8 mouse cellular contexts compared by ENCODE assay signal in genomic region chr9:37543869-37544440, GRCm38 (mm10). TPM values are rescaled to one million over a fixed set of nuclear protein-coding genes. Genes with fewer than 3 reads are reported as not detected.
DNase-seq lines count a peak whose midpoint lies in the region; ATAC-seq lines count a peak whose summit lies in the region.

No protein-coding gene starts in this region.

- no peaks in the 10 kb centered on the region for H3K36me3 ChIP-seq in embryonic facial prominence, embryonic 10.5 days (replicated peaks)
- H3K36me3 ChIP-seq in intestine, embryonic 15.5 days = no peaks in the 10 kb centered on the region
- H3K36me3 ChIP-seq in macrophage (ENCODE audit: inconsistent target) = no peaks in the 10 kb centered on the region

- peak; percentile 17; the same call in 1 of the 2 replicates for ATAC-seq in intestine, embryonic 15.5 days

- H3K4me1 ChIP-seq in embryonic facial prominence, embryonic 10.5 days = peaks cover 27% of the 10 kb centered on the region
- H3K4me1 ChIP-seq in intestine, embryonic 15.5 days (replicated peaks) = peaks cover 13% of the 10 kb centered on the region; the same call in 1 of the 2 replicates

- peak overlapping the region; percentile 44 for H3K4me3 ChIP-seq in embryonic facial prominence, embryonic 10.5 days
- H3K4me3 ChIP-seq in intestine, embryonic 15.5 days (replicated peaks) = peak overlapping the region; percentile 38
- peak overlapping the region; percentile 37 for H3K4me3 ChIP-seq in macrophage (ENCODE audit: inconsistent target)

- intact Hi-C loops in heart, postnatal 14 days (cut with DNase I) = loop anchor here (1.0 to 2.0 kb wide), 3 partner anchors 13 to 114 kb away; no protein-coding TSS in a partner anchor

- peaks cover 90% of the 10 kb centered on the region for H3K27me3 ChIP-seq in embryonic facial prominence, embryonic 10.5 days (replicated peaks; ENCODE audit: low read depth, poor library complexity, severe bottlenecking)
- peaks cover 15% of the 10 kb centered on the region for H3K27me3 ChIP-seq in intestine, embryonic 15.5 days (replicated peaks)

- no peaks in the 10 kb centered on the region for H3K79me2 ChIP-seq in macrophage (ENCODE audit: inconsistent target)

- H3K9ac ChIP-seq in intestine, embryonic 15.5 days = no peak overlapping the region

- H3K27ac ChIP-seq in embryonic facial prominence, embryonic 10.5 days (replicated peaks) = no peak overlapping the region
- no peak overlapping the region for H3K27ac ChIP-seq in intestine, embryonic 15.5 days
- H3K27ac ChIP-seq in macrophage = no peak overlapping the region

- no peaks in the 10 kb centered on the region for H3K9me3 ChIP-seq in embryonic facial prominence, embryonic 10.5 days
- H3K9me3 ChIP-seq in intestine, embryonic 15.5 days = no peaks in the 10 kb centered on the region

- peak; percentile 72 for DNase-seq in heart, adult 11 months
- DNase-seq in heart, postnatal 14 days = no peak
- no peak for DNase-seq in embryonic facial prominence, embryonic 10.5 days (ENCODE audit: low spot score)
- DNase-seq in right cerebral cortex, postnatal 14 days = no peak
- DNase-seq in cerebellum, postnatal 4 days (ENCODE audit: low spot score in 2 of 2) = no peak
- no peak for DNase-seq in layer of hippocampus, adult 9-10 months (ENCODE audit: low spot score)

- H3K4me2 ChIP-seq in intestine, embryonic 15.5 days (replicated peaks) = peak overlapping the region; percentile 82

- WGBS in embryonic facial prominence, embryonic 10.5 days = 26% methylated on average over 12 of the region's 12 CpGs
- WGBS in intestine, embryonic 15.5 days = 30% methylated on average over 12 of the region's 12 CpGs
- 54% methylated on average over 12 of the region's 12 CpGs for WGBS in macrophage (ENCODE audit: missing documents)

RNA-seq across cellular contexts. Expression of gene Vsig2, which starts 4.9 kb away (rescaled TPM):
- total RNA-seq in heart, postnatal 14 days (2021) = 10 to 100 TPM in 1 of 2 experiments, 1 to 10 TPM in 1; 7.9 to 11.3 TPM
- 0.59 and 0.78 TPM in 2 replicates for polyA plus RNA-seq in embryonic facial prominence, embryonic 10.5 days (2016; fragmentation: Nextera tagmentation; extraction: Ambion mirVana)
- polyA plus RNA-seq in intestine, embryonic 15.5 days (2015; fragmentation: Nextera tagmentation; extraction: Ambion mirVana) = 2.6 and 3.0 TPM in 2 replicates
- total RNA-seq in macrophage (2018; cell fraction: chromatin; rRNA removed) = not detected
- total RNA-seq in macrophage (2018; cell fraction: cytosol; rRNA removed) = not detected
- 1 to 10 TPM in 2 of 26 experiments, not detected in 24; 1.5 to 2.5 TPM for total RNA-seq in macrophage (2018; cell fraction: nucleus; rRNA removed)
- polyA plus RNA-seq in macrophage (2018) = not detected in 3 replicates

RNA-seq across cellular contexts. Expression of gene Nrgn, which starts 8.7 kb away (rescaled TPM):
- total RNA-seq in heart, postnatal 14 days (2021) = 1 to 10 TPM; 2.4 to 3.9 TPM
- polyA plus RNA-seq in embryonic facial prominence, embryonic 10.5 days (2016; fragmentation: Nextera tagmentation; extraction: Ambion mirVana) = 0.48 and 1.0 TPM in 2 replicates
- 2.9 and 3.7 TPM in 2 replicates for polyA plus RNA-seq in intestine, embryonic 15.5 days (2015; fragmentation: Nextera tagmentation; extraction: Ambion mirVana)
- total RNA-seq in macrophage (2018; cell fraction: chromatin; rRNA removed) = under 1 TPM in 7 of 26 experiments, not detected in 19; 0.51 to 0.98 (median 0.80) TPM
- total RNA-seq in macrophage (2018; cell fraction: cytosol; rRNA removed) = 1 to 10 TPM in 1 of 26 experiments, under 1 TPM in 23, not detected in 2; 0.11 to 1.4 (median 0.43) TPM
- total RNA-seq in macrophage (2018; cell fraction: nucleus; rRNA removed) = 1 to 10 TPM in 3 of 26 experiments, under 1 TPM in 10, not detected in 13; 0.36 to 1.1 (median 0.75) TPM
- polyA plus RNA-seq in macrophage (2018) = 0.50 to 1.4 TPM (median 0.82 TPM) in 3 replicates

RNA-seq across cellular contexts. Expression of gene Siae, which starts 11.5 kb away (rescaled TPM):
- 1 to 10 TPM; 7.8 to 9.1 TPM for total RNA-seq in heart, postnatal 14 days (2021)
- polyA plus RNA-seq in embryonic facial prominence, embryonic 10.5 days (2016; fragmentation: Nextera tagmentation; extraction: Ambion mirVana) = 3.7 and 4.8 TPM in 2 replicates
- polyA plus RNA-seq in intestine, embryonic 15.5 days (2015; fragmentation: Nextera tagmentation; extraction: Ambion mirVana) = 13.9 and 14.5 TPM in 2 replicates
- total RNA-seq in macrophage (2018; cell fraction: chromatin; rRNA removed) = 10 to 100 TPM in 14 of 26 experiments, 1 to 10 TPM in 12; 1.7 to 33.6 (median 14.2) TPM
- 10 to 100 TPM; 14.9 to 36.1 (median 22.0) TPM for total RNA-seq in macrophage (2018; cell fraction: cytosol; rRNA removed)
- total RNA-seq in macrophage (2018; cell fraction: nucleus; rRNA removed) = 10 to 100 TPM in 25 of 26 experiments, 1 to 10 TPM in 1; 4.6 to 59.8 (median 28.0) TPM
- polyA plus RNA-seq in macrophage (2018) = 17.3 to 25.0 TPM (median 19.8 TPM) in 3 replicates

RNA-seq across cellular contexts. Expression of gene Esam, which starts 16.1 kb away (rescaled TPM):
- 100 to 1,000 TPM; 112 to 121 TPM for total RNA-seq in heart, postnatal 14 days (2021)
- polyA plus RNA-seq in embryonic facial prominence, embryonic 10.5 days (2016; fragmentation: Nextera tagmentation; extraction: Ambion mirVana) = 27.0 and 27.5 TPM in 2 replicates
- 47.4 and 49.0 TPM in 2 replicates for polyA plus RNA-seq in intestine, embryonic 15.5 days (2015; fragmentation: Nextera tagmentation; extraction: Ambion mirVana)
- total RNA-seq in macrophage (2018; cell fraction: chromatin; rRNA removed) = 1 to 10 TPM in 3 of 26 experiments, under 1 TPM in 1, not detected in 22; 0.52 to 3.1 (median 1.4) TPM
- under 1 TPM in 16 of 26 experiments, not detected in 10; 0.05 to 0.22 (median 0.09) TPM for total RNA-seq in macrophage (2018; cell fraction: cytosol; rRNA removed)
- total RNA-seq in macrophage (2018; cell fraction: nucleus; rRNA removed) = 1 to 10 TPM in 3 of 26 experiments, under 1 TPM in 6, not detected in 17; 0.33 to 1.8 (median 0.74) TPM
- 0.17 to 0.22 TPM in 2 of 3 replicates, not detected in the other for polyA plus RNA-seq in macrophage (2018)

RNA-seq across cellular contexts. Expression of gene Msantd2, which starts 54.8 kb away (rescaled TPM):
- total RNA-seq in heart, postnatal 14 days (2021) = 10 to 100 TPM; 10.5 to 11.3 TPM
- 34.4 and 36.7 TPM in 2 replicates for polyA plus RNA-seq in embryonic facial prominence, embryonic 10.5 days (2016; fragmentation: Nextera tagmentation; extraction: Ambion mirVana)
- 17.9 and 19.4 TPM in 2 replicates for polyA plus RNA-seq in intestine, embryonic 15.5 days (2015; fragmentation: Nextera tagmentation; extraction: Ambion mirVana)
- total RNA-seq in macrophage (2018; cell fraction: chromatin; rRNA removed) = 100 to 1,000 TPM in 18 of 26 experiments, 10 to 100 TPM in 8; 80.7 to 177 (median 110) TPM
- 10 to 100 TPM in 3 of 26 experiments, 1 to 10 TPM in 23; 3.9 to 11.3 (median 7.0) TPM for total RNA-seq in macrophage (2018; cell fraction: cytosol; rRNA removed)
- total RNA-seq in macrophage (2018; cell fraction: nucleus; rRNA removed) = 100 to 1,000 TPM in 1 of 26 experiments, 10 to 100 TPM in 25; 42.7 to 147 (median 66.3) TPM
- polyA plus RNA-seq in macrophage (2018) = 6.0 to 10.2 TPM (median 7.9 TPM) in 3 replicates
